Mouse (Mus musculus) cerebellum, postnatal 14 days (tissue): ENCODE results near the gene Gtf3c2.
"Not testable (repeated sequence)": the region's sequence is repeated elsewhere in the genome, so short reads cannot be mapped to it uniquely, and the experiment has no call there.

Experiments used
- DNase-seq, 2 experiments: peaks; one replicate each; pipeline ENCODE4 v3.0.0; 2021; ENCODE audit warnings: mixed read lengths in 2 of 2

Gene Gtf3c2

GRCm38 (mm10) chr5:31179766-31180630, at the start of gene Gtf3c2, which contains the start of gene Gm29609:
TSS of gene Gtf3c2 (minus strand) at chr5:31180144.
TSS of gene Gm29609 (minus strand) at chr5:31179911.
- DNase-seq = peak; percentile 98

- no peak for DNase-seq
Measured at GRCm38 (mm10) chr5:31226641-31227040, 46.7 kb upstream of the Gtf3c2 start.

- DNase-seq = peak in 1 of 2 experiments; percentile 26
Measured at GRCm38 (mm10) chr5:31222696-31223095, 42.8 kb upstream of the Gtf3c2 start.

- peak; percentile 48 to 59 for DNase-seq
Measured at GRCm38 (mm10) chr5:31221304-31221945, 41.5 kb upstream of the Gtf3c2 start.

- peak; percentile 98 to 99 for DNase-seq
Measured at GRCm38 (mm10) chr5:31220448-31221303, 40.7 kb upstream of the Gtf3c2 start, which contains the start of gene Ppm1g. TSS of gene Ppm1g (minus strand) at chr5:31220687.

GRCm38 (mm10) chr5:31219911-31220447, 40.0 kb upstream of the Gtf3c2 start:
- DNase-seq = peak in 1 of 2 experiments; percentile 79

- no peak for DNase-seq
Measured at GRCm38 (mm10) chr5:31219474-31219873, 39.5 kb upstream of the Gtf3c2 start.

- DNase-seq = peak in 1 of 2 experiments; percentile 55
Measured at GRCm38 (mm10) chr5:31219070-31219469, 39.1 kb upstream of the Gtf3c2 start.

GRCm38 (mm10) chr5:31218294-31218693, 38.4 kb upstream of the Gtf3c2 start:
- DNase-seq = no peak

- DNase-seq = not testable (repeated sequence)
Measured at GRCm38 (mm10) chr5:31216554-31216953, 36.6 kb upstream of the Gtf3c2 start.

- DNase-seq = no peak
Measured at GRCm38 (mm10) chr5:31204421-31204820, 24.5 kb upstream of the Gtf3c2 start.

GRCm38 (mm10) chr5:31203866-31204265, 23.9 kb upstream of the Gtf3c2 start:
- DNase-seq = no peak

GRCm38 (mm10) chr5:31202933-31203332, 23.0 kb upstream of the Gtf3c2 start:
- no peak for DNase-seq

GRCm38 (mm10) chr5:31201742-31202590, 22.0 kb upstream of the Gtf3c2 start, which contains the start of gene Zfp513:
TSS of gene Zfp513 (minus strand) at chr5:31202303.
- peak; percentile 95 to 96 for DNase-seq

- no peak for DNase-seq
Measured at GRCm38 (mm10) chr5:31201042-31201741, 21.2 kb upstream of the Gtf3c2 start.

GRCm38 (mm10) chr5:31200327-31200768, 20.4 kb upstream of the Gtf3c2 start:
- peak; percentile 34 to 52 for DNase-seq

GRCm38 (mm10) chr5:31199893-31200292, 19.9 kb upstream of the Gtf3c2 start:
- DNase-seq = peak; percentile 36 to 49

GRCm38 (mm10) chr5:31199321-31199892, 19.5 kb upstream of the Gtf3c2 start:
- DNase-seq = peak in 1 of 2 experiments; percentile 15

GRCm38 (mm10) chr5:31198616-31199320, 18.8 kb upstream of the Gtf3c2 start:
- DNase-seq = no peak

GRCm38 (mm10) chr5:31198170-31198569, 18.2 kb upstream of the Gtf3c2 start:
- no peak for DNase-seq
